Mouse (Mus musculus) hindbrain, embryonic 12.5 days (tissue): ENCODE measurements around the gene Emc7. TPM values are rescaled to one million over a fixed set of nuclear protein-coding genes. Genes with fewer than 3 reads are reported as not detected.

ENCODE experiments used
- ATAC-seq: fragments of 200-750 bp; cut with Nextera tagmentation; 2 replicates; pipeline ENCODE4 v1.8.0; 2017; ENCODE audit warnings: moderate TSS enrichment; ENCODE audit not compliant: low FRiP score
- H3K27ac ChIP-seq: fragments of 300-500 bp; sonication (generic); 2 replicates; pipeline ENCODE4 v1.5.1; 2016; ENCODE audit warnings: mild to moderate bottlenecking
- H3K27me3 ChIP-seq: fragments of 300-500 bp; sonication (generic); 2 replicates; pipeline ENCODE4 v1.6.1; 2016; ENCODE audit warnings: mild to moderate bottlenecking
- H3K36me3 ChIP-seq: fragments of 300-500 bp; sonication (generic); 2 replicates; pipeline ENCODE4 v1.6.1; 2016; ENCODE audit warnings: mild to moderate bottlenecking
- H3K4me1 ChIP-seq: fragments of 300-500 bp; sonication (generic); 2 replicates; pipeline ENCODE4 v1.6.1; 2016
- H3K4me2 ChIP-seq: fragments of 300-500 bp; sonication (generic); replicated peaks from 2 replicates; pipeline ENCODE4 v1.6.1; 2016; ENCODE audit warnings: mild to moderate bottlenecking
- H3K4me3 ChIP-seq: fragments of 300-500 bp; sonication (generic); 2 replicates; pipeline ENCODE4 v1.5.1; 2016; ENCODE audit warnings: mild to moderate bottlenecking
- H3K9ac ChIP-seq: fragments of 300-500 bp; sonication (generic); 2 replicates; pipeline ENCODE4 v1.6.1; 2016; ENCODE audit warnings: mild to moderate bottlenecking, moderate library complexity
- H3K9me3 ChIP-seq: fragments of 300-500 bp; sonication (generic); replicated peaks from 2 replicates; pipeline ENCODE4 v1.6.1; 2016; ENCODE audit warnings: mild to moderate bottlenecking
- WGBS: fragments of 180-500 bp; shearing (Covaris S2); methylation state at CpG from one replicate; pipeline ENCODE4 v1.1.7; 2016; 5-methylcytosine and 5-hydroxymethylcytosine counted together
- polyA plus RNA-seq: library from polyadenylated mRNA; unstranded; fragments of >200 nt; fragmentation: Nextera tagmentation; extraction: Ambion mirVana; gene quantifications from 2 replicates; pipeline ENCODE4 v1.2.1, GENCODE M21; 2016

Emc7 gene
- polyA plus RNA-seq, 1 experiment from 2014 or later: 13.4 TPM

DNA sequence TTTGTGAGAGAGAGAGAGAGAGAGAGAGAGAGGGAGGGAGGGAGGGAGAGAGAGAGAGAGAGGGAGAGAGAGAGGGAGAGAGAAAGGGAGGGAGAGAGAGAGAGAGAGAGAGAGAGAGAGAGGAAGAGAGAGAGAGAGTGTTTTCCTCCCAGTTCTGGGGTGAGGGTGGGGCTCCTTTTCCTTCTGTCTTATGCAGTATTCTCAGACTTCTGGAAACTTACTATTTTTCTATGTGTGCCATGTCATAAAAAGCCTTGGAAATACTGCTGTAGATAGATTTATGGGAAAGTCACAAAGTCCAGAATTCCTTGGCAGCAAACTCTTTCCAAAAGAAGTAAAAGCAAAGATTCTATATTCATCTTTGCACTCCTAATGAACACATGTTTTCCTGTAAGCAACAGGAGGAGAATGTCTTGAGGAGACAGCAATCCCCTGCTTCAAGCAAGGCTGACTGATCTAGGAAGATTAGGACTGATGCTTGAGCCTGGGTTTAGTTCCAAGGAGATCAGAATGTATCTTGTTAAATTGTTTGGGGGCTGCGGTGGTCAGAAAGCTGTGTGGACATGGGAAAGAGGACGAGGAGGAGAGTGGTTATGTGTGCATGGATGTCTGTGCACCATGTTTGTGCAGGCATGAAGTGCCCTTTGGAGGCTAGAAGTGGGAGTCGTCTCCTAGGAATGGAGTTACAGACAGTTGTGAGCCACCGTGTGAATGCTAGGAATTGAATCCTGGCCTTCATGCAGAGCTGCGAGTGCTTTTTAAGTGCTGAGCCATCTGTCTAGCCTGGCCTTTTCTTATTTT is 27.9 kb downstream of the Emc7 start:
- Histone ChIP-seq H3K27me3 (no peaks in the 10 kb centered on the region), H3K9me3 (no peaks in the 10 kb centered on the region), H3K4me1 (no peaks in the 10 kb centered on the region), H3K36me3 (no peaks in the 10 kb centered on the region), H3K27ac (no peak overlapping the region), H3K9ac (no peak overlapping the region), H3K4me2 (no peak overlapping the region), H3K4me3 (no peak overlapping the region)
- 76% methylated on average over 5 of the region's 5 CpGs for WGBS
- no peak for ATAC-seq

- Histone ChIP-seq H3K36me3 (no peaks in the 10 kb centered on the region), H3K9me3 (no peaks in the 10 kb centered on the region), H3K27me3 (no peaks in the 10 kb centered on the region), H3K9ac (no peak overlapping the region), H3K4me1 (no peaks in the 10 kb centered on the region), H3K4me3 (no peak overlapping the region), H3K4me2 (no peak overlapping the region), H3K27ac (no peak overlapping the region)
- WGBS: 73% methylated on average over 2 of the region's 2 CpGs
- ATAC-seq: no peak
These were observed 28.5 kb downstream of the Emc7 start for GRCm38 (mm10) chr2:112483334-112483651.

- no peaks in the 10 kb centered on the region for H3K9me3 ChIP-seq
- no peak overlapping the region for H3K4me2 ChIP-seq
- H3K4me1 ChIP-seq: no peaks in the 10 kb centered on the region
- no peaks in the 10 kb centered on the region for H3K36me3 ChIP-seq
- no peak overlapping the region for H3K27ac ChIP-seq
- no peaks in the 10 kb centered on the region for H3K27me3 ChIP-seq
- H3K9ac ChIP-seq: no peak overlapping the region
- no peak overlapping the region for H3K4me3 ChIP-seq
- WGBS: 72% methylated on average over 2 of the region's 2 CpGs
- ATAC-seq: no peak
These were observed 30.1 kb downstream of the Emc7 start for GRCm38 (mm10) chr2:112484886-112485285.

DNA sequence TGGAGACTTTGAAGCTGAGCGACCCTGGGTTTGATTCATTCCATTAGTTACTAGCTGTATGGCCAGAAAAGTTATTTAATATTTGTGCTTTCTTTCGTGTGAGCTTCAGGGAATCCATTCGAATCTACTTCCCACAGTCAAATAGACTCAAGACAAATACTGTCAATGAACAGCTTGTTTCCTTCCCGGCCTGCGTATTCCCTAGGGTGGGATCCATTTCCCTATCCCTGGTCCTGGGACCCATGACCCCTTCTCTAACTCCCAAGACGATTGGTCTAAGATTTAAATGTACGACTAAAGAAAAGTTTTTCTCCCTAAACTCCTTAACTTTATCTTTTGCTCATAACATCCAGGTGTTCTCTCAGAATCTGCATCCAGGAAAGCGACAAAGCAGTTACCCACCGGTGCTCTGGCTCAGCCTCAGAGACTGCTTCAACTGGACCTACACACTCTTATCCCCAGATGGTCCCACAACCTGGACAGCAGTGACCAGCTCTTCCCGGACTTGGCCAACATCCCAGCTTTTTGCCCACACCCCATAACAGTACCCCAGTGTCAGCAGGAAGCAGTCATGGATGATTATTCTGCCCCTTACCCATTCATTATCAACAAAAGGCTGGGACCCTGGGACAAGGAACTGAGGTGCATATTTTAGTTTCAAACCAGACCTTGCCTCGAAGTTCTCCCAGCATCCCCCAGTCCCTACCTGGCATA is 35.8 kb downstream of the Emc7 start:
- no peak for ATAC-seq
- Histone ChIP-seq H3K36me3 (no peaks in the 10 kb centered on the region), H3K9me3 (no peaks in the 10 kb centered on the region), H3K27ac (no peak overlapping the region), H3K4me1 (peaks cover 8% of the 10 kb centered on the region), H3K4me3 (no peak overlapping the region), H3K27me3 (no peaks in the 10 kb centered on the region), H3K4me2 (no peak overlapping the region), H3K9ac (no peak overlapping the region)
- WGBS: 70% methylated on average over 11 of the region's 11 CpGs

DNA sequence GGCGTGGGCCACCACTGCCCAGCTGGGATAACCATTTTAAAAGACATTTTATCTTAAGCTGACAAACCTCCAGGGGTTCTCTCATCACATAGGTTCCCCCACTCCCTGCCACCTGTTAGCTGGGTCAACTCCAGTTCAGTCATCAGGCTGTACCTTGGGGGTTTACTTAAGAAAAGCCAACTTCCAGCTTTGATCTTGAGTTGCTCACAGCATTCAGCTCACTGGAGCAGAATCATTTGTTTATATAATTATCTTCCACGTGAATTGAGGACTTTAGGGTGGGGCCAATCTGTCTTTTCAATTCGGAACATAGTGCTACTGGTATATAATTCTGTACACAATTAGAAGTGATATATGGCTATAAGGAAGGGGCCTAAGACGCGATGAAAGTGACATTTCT is 36.8 kb downstream of the Emc7 start:
- Histone ChIP-seq H3K4me3 (no peak overlapping the region), H3K27ac (no peak overlapping the region), H3K4me1 (peaks cover 8% of the 10 kb centered on the region), H3K36me3 (no peaks in the 10 kb centered on the region), H3K9ac (no peak overlapping the region), H3K27me3 (no peaks in the 10 kb centered on the region), H3K9me3 (no peaks in the 10 kb centered on the region), H3K4me2 (no peak overlapping the region)
- 69% methylated on average over 5 of the region's 5 CpGs for WGBS
- ATAC-seq: no peak

GRCm38 (mm10) chr2:112492431-112492855 is 37.6 kb downstream of the Emc7 start:
- Histone ChIP-seq H3K4me1 (peaks cover 8% of the 10 kb centered on the region), H3K9ac (peak overlapping the region; percentile 96), H3K4me2 (peak overlapping the region; percentile 70), H3K27me3 (no peaks in the 10 kb centered on the region), H3K36me3 (no peaks in the 10 kb centered on the region), H3K9me3 (no peaks in the 10 kb centered on the region), H3K4me3 (peak overlapping the region; percentile 72), H3K27ac (peak overlapping the region; percentile 96)
- 7% methylated on average over 9 of the region's 9 CpGs for WGBS
- ATAC-seq: peak; percentile 12; the same call in 1 of the 2 replicates

DNA sequence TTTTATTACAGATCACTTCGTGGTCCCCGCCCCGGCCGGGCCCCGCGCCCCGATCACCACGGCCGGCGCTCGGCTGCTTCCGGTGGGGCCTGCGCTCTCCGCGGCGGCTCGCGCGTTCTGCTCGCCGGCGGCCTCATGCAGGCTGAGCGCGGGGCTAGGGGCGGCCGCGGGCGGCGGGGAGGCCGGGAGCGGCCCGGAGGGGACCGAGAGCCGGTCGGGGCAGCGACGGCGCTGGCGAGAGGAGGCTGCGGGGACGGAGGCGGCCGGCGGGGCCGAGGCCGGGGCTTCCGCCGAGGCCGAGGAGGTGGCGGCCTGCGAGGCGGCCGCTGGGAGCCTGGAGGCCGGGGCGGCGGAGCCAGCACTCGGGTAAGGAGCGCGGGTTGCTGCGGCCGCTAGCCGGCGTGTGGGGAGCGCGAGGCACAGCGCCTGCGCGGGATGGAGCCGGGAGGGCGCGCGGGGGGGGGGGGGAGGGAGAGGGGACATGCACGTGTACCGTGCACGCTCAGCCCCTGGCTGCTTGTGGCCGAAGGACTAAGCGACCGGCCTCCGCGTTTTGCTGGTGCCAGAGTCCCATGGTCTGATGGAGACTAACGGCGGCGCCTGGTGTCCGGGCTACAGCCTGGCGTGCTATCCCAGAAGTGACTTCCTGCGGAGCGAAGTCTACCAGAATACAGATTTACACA is 38.2 kb downstream of the Emc7 start, which contains the start of gene Aven:
Gene Aven, plus strand, starts transcription at position 109 of the 683 bp plus-strand sequence.
- Histone ChIP-seq H3K4me2 (peak within 1 kb of the TSS; percentile 70), H3K36me3 (no peaks in the 10 kb centered on the region), H3K4me1 (peaks cover 8% of the 10 kb centered on the region), H3K27ac (peak within 1 kb of the TSS; percentile 96), H3K9ac (peak within 1 kb of the TSS; percentile 96), H3K27me3 (no peaks in the 10 kb centered on the region), H3K4me3 (peak within 1 kb of the TSS; percentile 72), H3K9me3 (no peaks in the 10 kb centered on the region)
- peak; percentile 97 for ATAC-seq
- under 1% methylated on average over 51 of the region's 87 CpGs for WGBS

GRCm38 (mm10) chr2:112493539-112494260 is 38.9 kb downstream of the Emc7 start:
- H3K4me1 ChIP-seq: peaks cover 8% of the 10 kb centered on the region
- peak; percentile 10 for ATAC-seq
- H3K27ac ChIP-seq: peak overlapping the region; percentile 96; the same call in 1 of the 2 replicates
- H3K4me2 ChIP-seq: peak overlapping the region; percentile 70
- H3K9ac ChIP-seq: peak overlapping the region; percentile 96
- 48% methylated on average over 11 of the region's 11 CpGs for WGBS
- no peaks in the 10 kb centered on the region for H3K36me3 ChIP-seq
- H3K4me3 ChIP-seq: peak overlapping the region; percentile 72
- no peaks in the 10 kb centered on the region for H3K9me3 ChIP-seq
- H3K27me3 ChIP-seq: no peaks in the 10 kb centered on the region

DNA sequence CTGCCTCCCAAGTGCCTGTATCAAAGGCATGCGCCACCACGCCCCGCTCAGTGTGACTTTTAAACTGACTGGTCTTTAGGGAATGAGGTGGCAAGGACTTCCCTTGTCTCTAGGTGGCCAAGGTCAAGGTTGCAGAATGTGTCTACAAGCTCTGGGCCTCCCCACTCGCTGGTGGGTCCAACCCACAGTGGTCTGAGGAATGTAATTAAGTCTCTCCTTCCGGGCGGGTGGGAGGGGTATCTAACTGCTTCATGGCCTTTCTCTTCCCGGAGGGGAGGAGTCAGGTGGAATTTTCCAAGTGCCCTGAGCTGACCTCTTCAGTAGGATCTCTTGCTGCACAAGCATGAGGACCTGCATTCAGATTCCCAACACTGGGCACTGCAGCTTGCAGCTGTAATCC is 43.1 kb downstream of the Emc7 start:
- no peak for ATAC-seq
- H3K4me2 ChIP-seq: no peak overlapping the region
- H3K9me3 ChIP-seq: no peaks in the 10 kb centered on the region
- no peak overlapping the region for H3K9ac ChIP-seq
- no peaks in the 10 kb centered on the region for H3K36me3 ChIP-seq
- no peak overlapping the region for H3K4me3 ChIP-seq
- WGBS: 68% methylated on average over 7 of the region's 7 CpGs
- no peaks in the 10 kb centered on the region for H3K27me3 ChIP-seq
- H3K4me1 ChIP-seq: peaks cover 6% of the 10 kb centered on the region; the same call in 1 of the 2 replicates
- H3K27ac ChIP-seq: no peak overlapping the region

GRCm38 (mm10) chr2:112501209-112501608 is 46.4 kb downstream of the Emc7 start:
- Histone ChIP-seq H3K9ac (no peak overlapping the region), H3K36me3 (no peaks in the 10 kb centered on the region), H3K4me2 (no peak overlapping the region), H3K4me1 (no peaks in the 10 kb centered on the region), H3K27ac (no peak overlapping the region), H3K4me3 (no peak overlapping the region), H3K9me3 (no peaks in the 10 kb centered on the region), H3K27me3 (no peaks in the 10 kb centered on the region)
- WGBS: 9% methylated on average over 6 of the region's 6 CpGs
- peak; percentile 94 for ATAC-seq

GRCm38 (mm10) chr2:112503978-112504377 is 49.2 kb downstream of the Emc7 start:
- Histone ChIP-seq H3K4me1 (no peaks in the 10 kb centered on the region), H3K9me3 (no peaks in the 10 kb centered on the region), H3K9ac (no peak overlapping the region), H3K4me2 (no peak overlapping the region), H3K36me3 (no peaks in the 10 kb centered on the region), H3K4me3 (no peak overlapping the region), H3K27me3 (no peaks in the 10 kb centered on the region), H3K27ac (no peak overlapping the region)
- ATAC-seq: no peak
- 92% methylated on average over 6 of the region's 6 CpGs for WGBS
